Mouse (Mus musculus): ENCODE data around the gene Gnl1. TPM values are rescaled to one million over a fixed set of nuclear protein-coding genes. Genes with fewer than 3 reads are reported as not detected.

The Gnl1 gene
- 26.8 TPM for polyA plus RNA-seq (2014; fragmentation: Illumina TruSeq; extraction: RNeasy Lipid Tissue Mini Kit (QIAGEN cat#74804); ENCODE audit: low read depth, low replicate concordance)

DNA sequence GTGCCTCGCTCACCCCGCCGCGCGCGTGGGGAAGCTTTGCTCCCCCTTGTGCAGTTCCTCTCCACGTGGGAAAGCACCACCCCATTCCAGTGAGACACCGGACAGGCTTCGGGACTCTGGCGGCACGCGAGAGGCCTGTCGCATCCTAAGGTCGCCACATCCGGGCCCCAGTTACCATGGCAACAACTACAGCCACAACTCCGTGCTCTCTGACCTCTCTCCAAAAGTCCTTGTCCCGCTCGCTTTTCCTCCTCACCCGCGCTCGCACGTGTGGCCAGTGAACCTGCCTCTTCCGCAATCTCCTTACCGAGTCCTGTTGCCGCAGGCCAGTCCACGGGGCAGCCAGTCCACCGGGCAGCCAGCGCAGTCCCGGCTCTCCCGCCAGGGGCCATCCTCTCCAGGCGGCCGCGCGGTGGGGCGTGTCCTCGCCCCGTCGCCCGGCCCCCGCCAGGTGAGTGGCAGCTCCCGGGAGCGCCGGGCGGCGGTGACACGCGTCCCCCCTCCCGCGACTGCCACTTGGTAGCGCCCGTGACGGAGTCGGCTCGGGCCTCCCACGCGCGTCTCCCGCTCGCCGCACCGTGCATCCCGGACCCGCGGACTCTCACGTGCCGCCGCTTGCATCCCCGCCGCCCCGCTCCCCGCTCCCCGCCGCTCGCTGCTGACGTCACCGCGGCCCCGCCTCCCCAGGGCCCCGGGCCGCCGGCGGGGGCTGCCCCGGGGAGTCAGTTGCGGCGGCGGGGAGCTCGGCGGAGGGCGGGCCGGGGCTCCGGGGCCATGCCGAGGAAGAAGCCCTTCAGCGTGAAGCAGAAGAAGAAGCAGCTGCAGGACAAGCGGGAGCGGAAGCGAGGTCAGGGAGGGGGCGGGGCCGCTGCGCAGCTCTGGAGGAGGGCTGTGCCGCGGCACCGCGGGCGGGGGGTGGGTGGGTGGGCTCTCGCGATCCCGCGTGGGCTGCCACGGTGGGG, at the start of gene Gnl1, which contains the start of gene Prr3:
Gene Gnl1 (plus strand): TSS at position 451 of the 962 bp plus-strand sequence.
Gene Prr3 (minus strand): TSS at position 836 of the 962 bp plus-strand sequence.

DNA sequence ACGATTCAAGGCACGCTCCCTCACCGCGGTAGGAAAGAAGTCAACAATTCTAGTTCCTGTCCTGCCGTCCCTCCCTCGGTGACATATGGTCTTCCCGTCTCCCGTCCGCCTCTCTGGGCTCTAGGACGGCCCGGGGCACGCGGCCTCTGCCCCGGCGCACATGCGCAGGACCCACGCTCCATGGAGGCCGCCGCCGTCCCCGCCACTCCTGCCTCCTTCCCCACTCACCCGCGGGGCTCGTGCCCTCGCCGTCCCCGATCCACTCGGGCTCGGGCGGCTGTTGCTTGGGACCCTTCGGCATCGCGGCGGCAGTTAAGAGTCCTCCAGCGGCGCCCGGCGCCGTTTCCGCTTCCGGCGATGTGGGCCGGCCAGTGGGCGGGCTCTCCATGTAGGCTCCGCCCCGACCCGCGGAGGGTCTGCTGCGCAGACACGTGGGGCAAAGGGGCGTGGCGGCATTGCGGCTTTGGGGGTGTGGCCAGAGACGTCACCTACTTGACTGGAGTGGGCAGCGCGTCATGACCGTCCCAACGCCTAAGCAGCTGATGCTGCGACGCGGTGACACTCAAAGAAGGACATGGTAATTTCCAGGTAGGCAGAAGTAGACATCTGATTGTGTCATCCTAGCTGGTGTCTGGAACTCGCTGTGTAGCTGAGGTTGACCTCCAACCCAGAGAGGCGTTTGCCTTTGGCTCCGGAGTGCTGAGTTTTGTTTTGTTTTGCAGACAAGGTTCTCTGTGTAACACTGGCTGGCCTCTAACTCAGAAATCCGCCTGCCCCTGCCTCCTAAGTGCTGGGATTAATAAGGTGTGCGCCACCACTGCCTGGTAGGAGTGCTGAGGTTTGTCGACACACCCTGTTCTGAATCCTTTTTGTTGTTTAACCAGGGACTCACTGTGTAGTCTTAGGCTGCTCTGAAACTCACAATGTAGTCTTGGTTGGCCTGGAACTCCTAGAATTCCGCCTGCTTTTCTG, 9.9 kb upstream of the Gnl1 start, which contains the start of gene Abcf1:
Gene Abcf1 (minus strand): TSS at position 344 of the 972 bp plus-strand sequence.

DNA sequence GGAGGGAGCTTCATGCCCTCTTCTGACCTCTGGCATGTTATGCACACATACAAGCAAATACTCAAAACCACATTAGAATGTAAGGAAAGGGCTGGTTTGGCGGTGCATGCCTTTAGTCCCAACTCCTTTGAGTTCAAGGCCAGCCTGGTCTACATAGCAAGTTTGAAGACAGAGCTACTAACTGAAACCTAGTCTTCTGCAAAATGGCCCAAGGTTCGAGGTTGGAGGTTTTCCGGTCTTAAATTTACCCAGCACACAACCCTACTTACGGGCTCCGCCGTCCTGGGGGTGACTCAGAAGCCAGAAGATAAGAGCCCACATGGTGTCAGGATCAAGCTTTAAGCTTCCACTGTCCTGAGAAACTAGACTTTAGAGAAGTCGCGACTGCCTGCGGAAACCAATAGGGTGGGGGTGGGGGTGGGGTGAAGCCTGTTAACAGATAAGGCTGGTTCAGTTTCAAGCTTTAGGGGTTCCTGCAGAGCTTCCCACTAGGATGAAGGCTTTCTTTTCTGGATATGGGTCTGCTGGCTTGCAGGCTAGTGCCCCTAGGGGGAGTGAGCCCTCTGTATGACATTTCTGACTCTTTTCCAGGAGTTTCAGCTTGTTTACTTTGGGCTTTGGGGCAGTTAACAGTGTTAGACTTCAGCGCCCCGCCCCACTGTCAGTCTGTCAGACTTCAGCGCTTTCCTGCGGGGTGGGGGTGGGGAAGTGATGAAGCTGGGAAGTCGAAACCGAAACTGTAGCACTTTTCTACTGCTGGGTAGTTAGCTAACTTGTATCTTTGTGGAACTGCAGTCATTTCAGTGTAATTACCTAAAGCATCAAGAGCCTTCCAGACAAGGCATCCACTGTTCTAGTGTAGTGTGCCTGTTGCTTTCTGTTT, 40.8 kb downstream of the Gnl1 start, which contains the start of gene H2-T24:
Gene H2-T24 (minus strand): TSS at position 370 of the 883 bp plus-strand sequence.

DNA sequence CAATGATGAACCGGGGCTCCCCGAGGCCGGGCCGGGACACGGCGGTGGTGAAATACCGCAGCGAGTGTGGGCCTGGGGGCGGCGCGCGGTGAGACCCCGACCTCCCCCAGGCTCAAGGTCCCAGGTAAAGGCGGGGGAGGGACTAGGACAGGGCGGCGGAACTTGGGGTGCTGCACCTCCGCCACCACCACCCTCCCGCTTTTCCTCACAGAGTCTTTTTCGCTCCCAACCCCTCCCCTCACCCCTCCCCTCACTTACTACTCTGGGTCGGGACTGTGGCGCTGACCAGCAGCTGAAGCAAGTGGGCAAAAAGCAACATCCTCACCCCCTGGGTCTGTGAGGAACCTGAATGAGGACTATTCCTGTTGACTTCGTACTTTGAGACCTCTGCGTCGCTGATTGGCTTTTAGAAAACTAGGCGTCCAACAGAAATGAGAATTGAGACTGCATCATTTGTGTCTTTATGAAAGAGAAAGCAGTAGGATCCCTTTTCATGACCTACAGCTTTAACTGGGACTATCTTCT, 52.8 kb downstream of the Gnl1 start, which contains the start of gene H2-T23:
Gene H2-T23 (minus strand): TSS at position 505 of the 525 bp plus-strand sequence.

Other genes with a start within 250 kb of the Gnl1 start
- 49.8 TPM for gene Ier3, start 158.2 kb upstream of the Gnl1 start, polyA plus RNA-seq (2014; fragmentation: Illumina TruSeq; extraction: RNeasy Lipid Tissue Mini Kit (QIAGEN cat#74804); ENCODE audit: low read depth, low replicate concordance)
- gene Flot1, start 156.6 kb upstream of the Gnl1 start, polyA plus RNA-seq (2014; fragmentation: Illumina TruSeq; extraction: RNeasy Lipid Tissue Mini Kit (QIAGEN cat#74804); ENCODE audit: low read depth, low replicate concordance) = 165 TPM
- gene Tubb5, start 141.5 kb upstream of the Gnl1 start, polyA plus RNA-seq (2014; fragmentation: Illumina TruSeq; extraction: RNeasy Lipid Tissue Mini Kit (QIAGEN cat#74804); ENCODE audit: low read depth, low replicate concordance) = 61.0 TPM
- gene Mdc1, start 138.3 kb upstream of the Gnl1 start, polyA plus RNA-seq (2014; fragmentation: Illumina TruSeq; extraction: RNeasy Lipid Tissue Mini Kit (QIAGEN cat#74804); ENCODE audit: low read depth, low replicate concordance) = 11.2 TPM
- gene Nrm, start 118.5 kb upstream of the Gnl1 start, polyA plus RNA-seq (2014; fragmentation: Illumina TruSeq; extraction: RNeasy Lipid Tissue Mini Kit (QIAGEN cat#74804); ENCODE audit: low read depth, low replicate concordance) = 2.1 TPM
- gene Ppp1r18, start 114.3 kb upstream of the Gnl1 start, polyA plus RNA-seq (2014; fragmentation: Illumina TruSeq; extraction: RNeasy Lipid Tissue Mini Kit (QIAGEN cat#74804); ENCODE audit: low read depth, low replicate concordance) = 15.0 TPM
- gene Dhx16, start 100.0 kb upstream of the Gnl1 start, polyA plus RNA-seq (2014; fragmentation: Illumina TruSeq; extraction: RNeasy Lipid Tissue Mini Kit (QIAGEN cat#74804); ENCODE audit: low read depth, low replicate concordance) = 35.4 TPM
- 140 TPM for gene 2310061I04Rik, start 82.4 kb upstream of the Gnl1 start, polyA plus RNA-seq (2014; fragmentation: Illumina TruSeq; extraction: RNeasy Lipid Tissue Mini Kit (QIAGEN cat#74804); ENCODE audit: low read depth, low replicate concordance)
- 9.7 TPM for gene Atat1, start 69.8 kb upstream of the Gnl1 start, polyA plus RNA-seq (2014; fragmentation: Illumina TruSeq; extraction: RNeasy Lipid Tissue Mini Kit (QIAGEN cat#74804); ENCODE audit: low read depth, low replicate concordance)
- gene Mrps18b, start 63.5 kb upstream of the Gnl1 start, polyA plus RNA-seq (2014; fragmentation: Illumina TruSeq; extraction: RNeasy Lipid Tissue Mini Kit (QIAGEN cat#74804); ENCODE audit: low read depth, low replicate concordance) = 69.9 TPM
- 16.9 TPM for gene Ppp1r10, start 63.4 kb upstream of the Gnl1 start, polyA plus RNA-seq (2014; fragmentation: Illumina TruSeq; extraction: RNeasy Lipid Tissue Mini Kit (QIAGEN cat#74804); ENCODE audit: low read depth, low replicate concordance)
- 71.8 TPM for gene Abcf1, start 10.1 kb upstream of the Gnl1 start, polyA plus RNA-seq (2014; fragmentation: Illumina TruSeq; extraction: RNeasy Lipid Tissue Mini Kit (QIAGEN cat#74804); ENCODE audit: low read depth, low replicate concordance)
- 5.0 TPM for gene Prr3, start 385 bp downstream of the Gnl1 start, polyA plus RNA-seq (2014; fragmentation: Illumina TruSeq; extraction: RNeasy Lipid Tissue Mini Kit (QIAGEN cat#74804); ENCODE audit: low read depth, low replicate concordance)
- gene H2-T24, start 40.7 kb downstream of the Gnl1 start, polyA plus RNA-seq (2014; fragmentation: Illumina TruSeq; extraction: RNeasy Lipid Tissue Mini Kit (QIAGEN cat#74804); ENCODE audit: low read depth, low replicate concordance) = 7.0 TPM
- 36.4 TPM for gene H2-T23, start 53.0 kb downstream of the Gnl1 start, polyA plus RNA-seq (2014; fragmentation: Illumina TruSeq; extraction: RNeasy Lipid Tissue Mini Kit (QIAGEN cat#74804); ENCODE audit: low read depth, low replicate concordance)
- 22.8 TPM for gene H2-T22, start 62.9 kb downstream of the Gnl1 start, polyA plus RNA-seq (2014; fragmentation: Illumina TruSeq; extraction: RNeasy Lipid Tissue Mini Kit (QIAGEN cat#74804); ENCODE audit: low read depth, low replicate concordance)
- not detected for gene Gm6034, start 63.1 kb downstream of the Gnl1 start, polyA plus RNA-seq (2014; fragmentation: Illumina TruSeq; extraction: RNeasy Lipid Tissue Mini Kit (QIAGEN cat#74804); ENCODE audit: low read depth, low replicate concordance)
- not detected for gene Gm11127, start 78.5 kb downstream of the Gnl1 start, polyA plus RNA-seq (2014; fragmentation: Illumina TruSeq; extraction: RNeasy Lipid Tissue Mini Kit (QIAGEN cat#74804); ENCODE audit: low read depth, low replicate concordance)
- gene Gm19684, start 141.8 kb downstream of the Gnl1 start, polyA plus RNA-seq (2014; fragmentation: Illumina TruSeq; extraction: RNeasy Lipid Tissue Mini Kit (QIAGEN cat#74804); ENCODE audit: low read depth, low replicate concordance) = not detected
- not detected for gene Gm7030, start 149.6 kb downstream of the Gnl1 start, polyA plus RNA-seq (2014; fragmentation: Illumina TruSeq; extraction: RNeasy Lipid Tissue Mini Kit (QIAGEN cat#74804); ENCODE audit: low read depth, low replicate concordance)
- gene Gm8909, start 188.7 kb downstream of the Gnl1 start, polyA plus RNA-seq (2014; fragmentation: Illumina TruSeq; extraction: RNeasy Lipid Tissue Mini Kit (QIAGEN cat#74804); ENCODE audit: low read depth, low replicate concordance) = not detected
- gene H2-T3, start 210.4 kb downstream of the Gnl1 start, polyA plus RNA-seq (2014; fragmentation: Illumina TruSeq; extraction: RNeasy Lipid Tissue Mini Kit (QIAGEN cat#74804); ENCODE audit: low read depth, low replicate concordance) = not detected

All from heart, adult 10 weeks (tissue).